Mouse (Mus musculus) kidney, adult 11 months (tissue): ENCODE results near the gene Gdf10.
A peak's percentile ranks its signal among the peaks of the same experiment; 100 is the strongest.

Experiments
- DNase-seq: peaks from one replicate; pipeline ENCODE4 v3.0.0; 2022

The Gdf10 gene

DNA sequence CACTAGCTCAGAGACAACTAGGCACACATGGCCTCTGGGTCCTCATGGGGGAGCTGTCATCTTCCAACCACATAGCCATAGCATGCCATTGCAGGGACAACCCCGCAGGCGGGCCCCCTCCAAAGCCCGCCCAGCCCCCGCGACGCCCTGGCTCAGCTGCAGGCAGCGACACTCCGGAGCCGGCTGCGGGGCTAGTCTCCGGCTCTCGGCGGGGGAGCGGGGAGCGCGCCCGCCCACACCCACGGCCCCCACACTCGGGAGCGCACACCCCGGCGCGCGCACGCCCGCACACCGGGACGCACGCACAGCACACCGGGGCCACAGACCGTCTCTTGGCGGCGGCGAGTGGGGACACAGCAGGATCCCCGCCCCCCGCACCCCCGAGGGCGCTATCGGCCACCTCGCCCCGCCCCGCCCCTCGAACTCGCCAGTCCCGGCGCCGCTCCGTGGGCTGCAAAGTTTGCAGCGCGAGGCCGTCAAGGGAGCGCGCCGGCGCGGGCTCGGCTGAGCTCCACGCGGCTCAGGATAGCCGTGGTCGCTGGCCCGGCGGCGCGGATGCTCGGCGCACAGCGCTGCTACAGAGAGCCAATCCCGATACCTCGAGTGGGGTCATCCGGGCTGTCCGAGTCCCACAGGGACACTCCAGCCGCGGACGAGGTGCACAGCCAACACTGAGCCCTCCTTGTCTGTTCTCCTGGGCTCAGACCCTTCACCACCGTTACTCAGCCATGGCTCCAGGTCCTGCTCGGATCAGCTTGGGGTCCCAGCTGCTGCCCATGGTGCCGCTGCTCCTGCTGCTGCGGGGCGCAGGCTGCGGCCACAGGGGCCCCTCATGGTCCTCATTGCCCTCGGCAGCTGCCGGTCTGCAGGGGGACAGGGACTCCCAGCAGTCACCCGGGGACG, at the start of gene Gdf10:
Gdf10 (plus strand) TSS at position 420 of the 903 bp plus-strand sequence.
- DNase-seq: no peak

- DNase-seq: no peak
These were observed 44.6 kb upstream of the Gdf10 start for GRCm38 (mm10) chr14:33878826-33879225.

- DNase-seq: no peak
These were observed 43.2 kb upstream of the Gdf10 start for GRCm38 (mm10) chr14:33880236-33880635.

- no peak for DNase-seq
These were observed 41.9 kb upstream of the Gdf10 start for GRCm38 (mm10) chr14:33881471-33881870.

- no peak for DNase-seq
These were observed 40.3 kb upstream of the Gdf10 start for GRCm38 (mm10) chr14:33883046-33883445.

DNA sequence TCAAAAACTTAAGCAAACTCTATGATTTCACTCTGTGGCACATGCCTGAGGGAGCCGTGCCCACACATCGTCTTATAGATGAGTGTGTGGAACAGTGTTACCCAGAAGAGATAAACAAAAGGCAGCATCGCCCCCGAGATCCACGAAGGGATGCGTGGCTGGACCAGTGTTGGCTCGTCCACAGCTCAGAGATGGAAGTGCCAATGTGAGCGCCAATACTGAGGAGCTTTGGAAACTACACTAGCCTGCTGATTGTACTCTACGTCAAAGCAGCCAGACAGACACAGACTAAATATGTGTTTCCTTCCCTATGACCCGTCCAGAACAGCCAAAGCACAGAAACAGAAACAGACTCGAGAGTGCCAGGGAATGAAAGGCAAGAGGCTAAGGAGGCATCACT, 37.9 kb upstream of the Gdf10 start:
- DNase-seq: no peak

- no peak for DNase-seq
These were observed 34.9 kb upstream of the Gdf10 start for GRCm38 (mm10) chr14:33888387-33889035.

GRCm38 (mm10) chr14:33889971-33890370, 33.4 kb upstream of the Gdf10 start:
- no peak for DNase-seq

- DNase-seq: no peak
These were observed 31.9 kb upstream of the Gdf10 start for GRCm38 (mm10) chr14:33891507-33891906.

GRCm38 (mm10) chr14:33895777-33896176, 27.6 kb upstream of the Gdf10 start:
- no peak for DNase-seq

DNA sequence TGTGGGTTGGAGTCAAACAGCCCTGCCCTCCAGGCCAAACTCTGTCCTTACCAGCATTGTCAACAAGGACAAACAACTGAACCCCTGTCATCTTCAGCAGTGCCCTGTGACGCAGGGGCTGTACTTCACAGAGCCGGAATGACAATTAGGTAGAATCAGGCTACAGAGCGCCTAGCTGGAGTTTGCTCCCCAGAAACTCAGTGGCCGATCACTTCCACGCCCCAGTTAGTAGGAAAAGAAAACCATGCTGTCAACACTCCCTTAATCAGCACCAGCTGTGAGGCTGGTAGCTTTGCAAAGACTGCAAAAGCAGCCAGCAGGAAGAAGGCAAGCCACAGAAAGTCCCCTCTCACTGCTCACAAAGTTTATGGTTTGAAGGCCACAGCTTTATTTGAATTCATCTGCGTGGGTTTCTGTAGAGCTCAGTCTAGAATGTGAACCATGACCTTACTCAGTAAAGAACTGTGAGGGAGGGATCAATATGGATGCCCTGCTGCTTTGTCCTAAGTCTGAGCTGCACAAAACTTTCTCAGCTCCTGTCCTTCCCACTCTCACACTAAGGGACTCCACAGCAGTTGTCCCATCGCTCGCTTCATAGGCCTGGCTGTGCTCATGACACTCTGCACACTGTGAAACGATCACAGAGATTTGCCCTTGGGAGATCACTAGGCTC, 26.6 kb upstream of the Gdf10 start:
- no peak for DNase-seq

GRCm38 (mm10) chr14:33902783-33903182, 20.6 kb upstream of the Gdf10 start:
- DNase-seq: no peak

- DNase-seq: no peak
These were observed 20.2 kb upstream of the Gdf10 start for GRCm38 (mm10) chr14:33903199-33903598.

DNA sequence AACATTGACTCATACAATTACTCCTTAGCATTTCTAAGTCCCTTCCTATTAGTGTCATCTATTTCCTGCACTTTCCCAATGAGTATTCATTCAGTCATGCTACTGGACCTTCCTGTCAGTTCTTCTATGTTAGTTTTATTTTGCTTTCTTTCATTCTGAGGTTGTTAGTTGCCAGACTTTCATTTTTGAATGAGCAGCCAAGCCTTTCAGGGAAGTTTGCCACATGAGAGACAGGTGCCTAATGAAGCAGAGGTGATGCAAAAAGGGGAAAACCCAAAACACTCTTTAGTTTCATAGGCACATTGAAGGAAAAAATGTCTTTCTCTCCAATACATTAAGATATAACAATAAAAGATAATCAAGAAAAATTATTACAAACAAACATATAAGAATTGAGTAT, 18.5 kb upstream of the Gdf10 start:
- no peak for DNase-seq

GRCm38 (mm10) chr14:33913727-33914126, 9.7 kb upstream of the Gdf10 start:
- peak; percentile 37 for DNase-seq

DNA sequence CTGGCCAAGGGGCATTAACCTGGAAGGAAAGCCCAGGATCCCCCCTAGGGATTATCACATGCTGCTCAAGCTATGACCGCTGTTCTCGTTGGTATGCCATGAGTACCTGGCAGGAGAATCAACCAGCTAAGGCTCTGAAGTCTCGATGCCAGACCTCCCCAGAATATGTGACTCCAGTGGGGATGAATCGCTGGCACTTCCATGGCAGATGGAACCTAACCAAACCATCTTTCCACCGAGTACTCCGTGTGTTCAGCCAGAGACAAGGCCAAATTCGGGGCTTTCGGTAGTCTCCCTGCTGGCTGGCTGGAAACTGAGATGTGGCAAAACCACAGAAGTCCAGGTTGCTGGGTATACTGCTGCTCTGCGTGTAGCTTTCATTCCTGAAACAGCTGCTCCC, 9.2 kb upstream of the Gdf10 start:
- no peak for DNase-seq

DNA sequence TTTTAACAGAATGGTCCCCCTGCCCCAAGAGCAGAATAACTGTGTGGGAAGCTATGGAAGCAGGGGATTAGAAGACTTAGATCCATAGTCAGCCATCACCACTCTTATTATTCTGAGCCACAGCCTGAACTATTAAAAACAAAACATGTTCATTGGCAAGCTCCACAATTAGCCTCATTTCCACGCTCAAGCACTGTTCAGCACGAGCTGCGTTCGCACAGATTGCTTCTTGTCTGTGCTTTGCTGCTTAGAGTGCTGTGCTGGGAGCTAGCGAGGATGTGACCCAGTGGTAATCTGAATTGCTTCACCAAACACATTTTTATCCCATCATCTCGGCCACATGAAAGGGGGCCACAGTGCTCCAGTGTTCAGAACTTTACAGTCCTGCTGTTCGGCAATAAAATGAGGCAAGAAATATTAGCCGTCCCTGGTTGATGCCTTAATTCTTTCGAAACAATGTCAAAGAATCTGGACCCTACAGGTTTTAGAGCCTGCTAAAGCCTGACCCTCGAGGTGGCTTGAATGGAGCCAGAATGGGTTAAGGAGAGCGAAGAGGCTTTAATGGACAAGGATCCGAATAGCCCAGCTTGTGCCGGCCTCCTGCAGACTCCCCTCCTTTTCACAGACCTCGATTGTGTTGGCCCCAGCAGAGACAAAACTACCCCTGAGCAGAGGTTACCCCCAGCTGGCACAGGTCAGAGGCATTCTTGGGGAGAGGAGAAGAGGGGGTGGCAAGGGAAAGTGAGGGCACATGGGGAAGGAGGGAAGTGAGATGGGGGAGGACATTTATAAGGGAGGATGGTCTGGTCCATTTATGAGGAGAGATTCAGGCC, 2.4 kb upstream of the Gdf10 start:
- no peak for DNase-seq

GRCm38 (mm10) chr14:33922771-33923167, 618 bp upstream of the Gdf10 start:
- no peak for DNase-seq

DNA sequence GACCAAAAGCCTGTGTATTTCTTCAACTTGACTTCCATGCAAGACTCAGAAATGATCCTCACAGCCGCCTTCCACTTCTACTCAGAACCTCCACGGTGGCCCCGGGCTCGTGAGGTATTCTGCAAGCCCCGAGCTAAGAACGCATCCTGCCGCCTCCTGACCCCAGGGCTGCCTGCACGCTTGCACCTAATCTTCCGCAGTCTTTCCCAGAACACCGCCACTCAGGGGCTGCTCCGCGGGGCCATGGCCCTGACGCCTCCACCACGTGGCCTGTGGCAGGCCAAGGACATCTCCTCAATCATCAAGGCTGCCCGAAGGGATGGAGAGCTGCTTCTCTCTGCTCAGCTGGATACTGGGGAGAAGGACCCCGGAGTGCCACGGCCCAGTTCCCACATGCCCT, 8.5 kb downstream of the Gdf10 start:
- no peak for DNase-seq

DNA sequence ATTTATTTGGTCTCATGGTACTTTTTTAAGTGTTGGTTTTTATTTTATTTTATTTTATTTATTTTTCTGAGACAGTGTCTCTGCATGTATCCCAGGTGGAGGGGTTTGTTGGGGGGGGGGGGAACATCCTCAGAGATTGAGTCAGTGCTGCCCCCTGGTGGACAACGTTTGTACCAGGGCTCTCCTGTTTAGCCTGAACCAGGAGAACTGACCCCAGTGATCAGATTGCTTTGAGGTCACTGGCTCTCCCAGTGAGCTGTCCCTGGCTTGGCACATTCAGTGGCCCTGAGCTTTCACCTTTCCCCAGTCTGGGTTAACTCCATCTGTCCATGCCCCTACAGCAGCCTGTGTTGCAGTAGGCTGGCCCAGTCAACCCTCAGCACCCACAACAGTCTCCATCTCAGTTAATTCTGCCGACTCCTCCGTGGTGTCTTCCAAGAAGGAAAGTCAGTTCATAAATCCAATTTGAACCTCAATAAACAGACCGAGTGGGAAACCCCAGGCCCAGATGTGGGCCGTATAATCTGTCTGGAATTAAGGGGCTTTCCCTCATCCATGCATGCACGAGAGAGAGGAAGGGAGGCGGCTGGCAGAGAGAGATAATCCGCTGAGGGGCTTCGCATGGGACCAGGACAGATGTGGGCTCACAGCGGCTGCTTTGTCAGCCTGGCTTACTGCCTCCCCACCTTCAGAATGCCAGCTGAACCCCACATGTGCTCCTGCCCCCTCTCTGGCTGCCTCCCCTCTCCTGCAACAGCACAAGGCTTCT, 9.7 kb downstream of the Gdf10 start:
- DNase-seq: peak; percentile 28

DNA sequence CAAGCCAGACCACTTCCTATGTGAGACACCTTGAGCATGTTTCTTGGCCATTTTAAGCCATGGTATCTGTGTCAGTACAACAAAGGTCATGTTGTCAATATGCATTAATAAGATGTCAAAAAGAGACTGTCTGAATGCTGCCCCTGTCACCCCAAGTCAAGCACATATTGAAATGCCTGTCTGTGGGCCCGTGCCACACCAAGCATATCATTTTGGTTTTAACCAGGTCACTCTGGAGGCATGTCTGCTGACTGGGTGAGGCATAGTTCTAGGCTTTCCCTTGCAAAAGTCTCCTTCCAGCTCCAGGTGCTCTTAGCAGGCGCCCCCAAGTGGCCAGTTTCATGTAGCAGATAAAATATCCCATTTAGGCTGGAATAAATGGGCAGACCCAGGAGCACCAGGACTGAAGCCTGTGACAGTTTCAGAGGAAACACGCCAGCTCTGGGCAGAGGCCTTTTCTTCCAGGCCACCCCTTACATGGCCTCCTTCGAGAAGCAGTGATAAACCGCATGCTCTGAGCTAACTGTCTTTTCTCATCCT, 10.5 kb downstream of the Gdf10 start:
- peak; percentile 14 for DNase-seq

GRCm38 (mm10) chr14:33939117-33939516, 15.7 kb downstream of the Gdf10 start:
- DNase-seq: no peak
